Mouse (Mus musculus) cortical plate, adult 2 months (tissue): ENCODE results near the gene Rnf224. TPM values are rescaled to one million over a fixed set of nuclear protein-coding genes. Genes with fewer than 3 reads are reported as not detected.
"Not testable (repeated sequence)": the region's sequence is repeated elsewhere in the genome, so short reads cannot be mapped to it uniquely, and the experiment has no call there.

Source experiments
- H3K27ac ChIP-seq: fragments of 200-500 bp; 2 replicates; pipeline ENCODE4 v1.5.1; 2012; ENCODE audit warnings: low read length, control low read depth, inconsistent platforms; ENCODE audit not compliant: insufficient read depth
- H3K4me1 ChIP-seq: fragments of 200-500 bp; 2 replicates; pipeline ENCODE4 v1.6.1; 2011; ENCODE audit warnings: low read length; ENCODE audit not compliant: control insufficient read depth, insufficient read depth
- H3K4me3 ChIP-seq: fragments of 200-500 bp; 2 replicates; pipeline ENCODE4 v1.5.1; 2011; ENCODE audit warnings: mild to moderate bottlenecking, low read length, control low read depth; ENCODE audit not compliant: insufficient read depth
- CTCF ChIP-seq: fragments of 200-500 bp; IDR thresholded peaks from 2 replicates; pipeline ENCODE4 v1.5.1; 2011; ENCODE audit warnings: mild to moderate bottlenecking, control low read depth, low read length; ENCODE audit not compliant: insufficient read depth; ENCODE audit errors: extremely low read depth
- POLR2A ChIP-seq: fragments of 200-500 bp; IDR thresholded peaks from 2 replicates; pipeline ENCODE4 v1.6.1; 2011; ENCODE audit warnings: mild to moderate bottlenecking, low read length, control low read depth; ENCODE audit not compliant: insufficient read depth; ENCODE audit errors: extremely low read depth
- polyA plus RNA-seq: library from polyadenylated mRNA; depleted of rRNA; stranded (reverse); fragments of >200 nt; gene quantifications from 2 replicates; pipeline ENCODE4 v1.2.3, GENCODE M21; 2012

Rnf224 gene
- polyA plus RNA-seq, 1 experiment: not detected

DNA sequence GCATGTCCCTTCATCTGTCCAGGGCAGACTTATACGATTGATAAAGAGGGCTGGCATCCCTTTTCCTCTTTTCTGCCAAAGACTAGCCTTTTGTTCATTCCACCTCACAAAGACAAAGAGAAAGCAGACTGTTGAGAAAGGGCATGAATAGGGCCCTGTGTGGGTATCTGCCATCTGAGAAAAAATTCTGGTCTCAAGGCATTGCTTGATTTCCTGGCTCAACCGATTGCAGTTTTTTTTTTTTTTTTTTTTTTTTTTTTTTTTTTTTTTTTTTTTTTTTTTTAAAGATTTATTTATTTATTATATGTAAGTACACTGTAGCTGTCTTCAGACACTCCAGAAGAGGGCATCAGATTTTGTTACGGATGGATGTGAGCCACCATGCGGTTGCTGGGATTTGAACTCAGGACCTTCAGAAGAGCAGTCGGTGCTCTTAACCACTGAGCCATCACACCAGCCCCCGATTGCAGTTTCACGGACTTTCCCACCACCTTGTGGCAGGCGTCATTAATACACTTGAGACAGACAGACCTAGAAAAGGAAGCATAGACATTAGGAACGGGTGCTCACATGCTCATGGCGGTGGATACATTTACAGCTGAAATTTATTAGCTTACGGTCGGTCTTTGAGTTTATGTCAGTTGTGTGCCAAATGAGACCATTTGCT is 20.0 kb upstream of the Rnf224 start:
- H3K4me3 ChIP-seq: peak overlapping the region; percentile 90; the same call in 1 of the 2 replicates
- H3K27ac ChIP-seq, H3K4me1 ChIP-seq: not testable (repeated sequence)
- 0 out of 2 replicates have a peak, but pooled peaks have one; percentile 13 for TF ChIP-seq CTCF

GRCm38 (mm10) chr2:25255284-25255779 is 18.7 kb upstream of the Rnf224 start, which contains the start of gene Tmem203:
Gene Tmem203, plus strand, starts transcription at chr2:25255439.
- H3K4me1 ChIP-seq: peaks cover 6% of the 10 kb centered on the region; the same call in 1 of the 2 replicates
- peak within 1 kb of the TSS; percentile 61 for H3K27ac ChIP-seq
- TF ChIP-seq CTCF (no peak), POLR2A (peak; percentile 69)
- peak within 1 kb of the TSS; percentile 90 for H3K4me3 ChIP-seq

GRCm38 (mm10) chr2:25252331-25252730 is 15.7 kb upstream of the Rnf224 start:
- Histone ChIP-seq H3K4me1 (peaks cover 6% of the 10 kb centered on the region; the same call in 1 of the 2 replicates), H3K27ac (no peak overlapping the region), H3K4me3 (no peak overlapping the region)
- TF ChIP-seq POLR2A (no peak), CTCF (no peak)

GRCm38 (mm10) chr2:25246183-25247072 is 9.8 kb upstream of the Rnf224 start, which contains the start of gene AL732309.1:
Gene AL732309.1, minus strand, starts transcription at chr2:25246863.
- TF ChIP-seq CTCF (no peak), POLR2A (no peak)
- H3K4me1 ChIP-seq: peaks cover 4% of the 10 kb centered on the region
- no peak within 1 kb of the TSS for H3K27ac ChIP-seq
- no peak within 1 kb of the TSS for H3K4me3 ChIP-seq

GRCm38 (mm10) chr2:25244144-25244543 is 7.6 kb upstream of the Rnf224 start:
- Histone ChIP-seq H3K4me3 (no peak overlapping the region), H3K27ac (no peak overlapping the region), H3K4me1 (peaks cover 5% of the 10 kb centered on the region)
- no peak for TF ChIP-seq CTCF
- no peak for TF ChIP-seq POLR2A

DNA sequence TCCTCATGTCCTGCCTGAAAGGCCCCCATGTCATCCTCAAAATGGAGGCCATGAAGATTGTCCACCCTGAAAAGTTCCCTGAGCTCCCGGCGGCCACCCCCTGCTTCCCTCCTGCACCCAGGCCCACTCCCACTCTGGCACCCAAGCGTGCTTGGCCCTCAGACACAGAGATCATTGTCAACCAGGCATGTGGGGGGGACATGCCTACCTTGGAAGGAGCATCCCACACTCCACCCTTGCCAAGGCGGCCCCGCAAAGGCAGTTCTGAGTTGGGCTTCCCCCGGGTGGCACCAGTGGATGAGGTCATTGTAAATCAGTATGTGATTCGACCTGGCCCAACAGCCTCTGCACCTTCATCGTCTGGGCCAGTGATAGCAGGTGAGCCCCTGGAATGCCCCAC is 6.8 kb upstream of the Rnf224 start:
- Histone ChIP-seq H3K27ac (no peak overlapping the region), H3K4me1 (peaks cover 5% of the 10 kb centered on the region), H3K4me3 (peak overlapping the region; percentile 80)
- no peak for TF ChIP-seq POLR2A
- no peak for TF ChIP-seq CTCF

- peak within 1 kb of the TSS; percentile 80 for H3K4me3 ChIP-seq
- peaks cover 5% of the 10 kb centered on the region for H3K4me1 ChIP-seq
- TF ChIP-seq CTCF: no peak
- peak; percentile 17; the same call in 1 of the 2 replicates for TF ChIP-seq POLR2A
- peak within 1 kb of the TSS; percentile 89; the same call in 1 of the 2 replicates for H3K27ac ChIP-seq
Measured at GRCm38 (mm10) chr2:25242101-25242506, 5.5 kb upstream of the Rnf224 start, which contains the start of the genes Rnf208 and Cysrt1. Gene Rnf208, plus strand, starts transcription at chr2:25242255. Gene Cysrt1, minus strand, starts transcription at chr2:25242452.

GRCm38 (mm10) chr2:25241438-25241775 is 4.8 kb upstream of the Rnf224 start:
- Histone ChIP-seq H3K4me1 (peaks cover 5% of the 10 kb centered on the region), H3K27ac (no peak overlapping the region), H3K4me3 (peak overlapping the region; percentile 80)
- TF ChIP-seq POLR2A: no peak
- TF ChIP-seq CTCF: no peak

- no peak overlapping the region for H3K27ac ChIP-seq
- H3K4me1 ChIP-seq: peaks cover 5% of the 10 kb centered on the region
- TF ChIP-seq POLR2A (peak; percentile 41; the same call in 1 of the 2 replicates), CTCF (no peak)
- peak overlapping the region; percentile 80 for H3K4me3 ChIP-seq
Measured at GRCm38 (mm10) chr2:25240723-25241437, 4.3 kb upstream of the Rnf224 start.
